Mouse (Mus musculus): Measurements from ENCODE around the gene Ss18l1. TPM values are rescaled to one million over a fixed set of nuclear protein-coding genes. Genes with fewer than 3 reads are reported as not detected.
A peak's percentile ranks its signal among the peaks of the same experiment; 100 is the strongest.

Ss18l1 gene
- polyA plus RNA-seq, 1 experiment from 2014 or later, result 5.5 TPM

GRCm38 (mm10) chr2:180085926-180086636, 43.8 kb downstream of the Ss18l1 start:
- no peak overlapping the region for H3K4me2 ChIP-seq (ENCODE audit: low read depth, severe bottlenecking)
- no peak for DNase-seq (ENCODE audit: low spot score)
- no peaks in the 10 kb centered on the region for H3K9me3 ChIP-seq (ENCODE audit: control insufficient read depth, low read length)
- no peaks in the 10 kb centered on the region for H3K36me3 ChIP-seq (ENCODE audit: control insufficient read depth, insufficient read depth, low read length)
- H3K4me3 ChIP-seq (ENCODE audit: low read depth, low read length), result no peak overlapping the region
- H3K27me3 ChIP-seq (ENCODE audit: control insufficient read depth, insufficient read depth, low read length), result no peaks in the 10 kb centered on the region
- H3K9ac ChIP-seq (ENCODE audit: low read length), result no peak overlapping the region
- peaks cover 9% of the 10 kb centered on the region; the same call in 1 of the 2 replicates for H3K4me1 ChIP-seq (ENCODE audit: control insufficient read depth, insufficient read depth, low read length)
- H3K27ac ChIP-seq (replicated peaks; ENCODE audit: low read depth, low read length), result no peak overlapping the region
- 65% methylated on average over 16 of the region's 16 CpGs for WGBS
- no peak for ATAC-seq (ENCODE audit: insufficient number of reproducible peaks, low FRiP score, low TSS enrichment, low read depth)

- Histone ChIP-seq H3K27ac (replicated peaks; ENCODE audit: low read depth, low read length) (no peak overlapping the region), H3K4me1 (ENCODE audit: control insufficient read depth, insufficient read depth, low read length) (peaks cover 9% of the 10 kb centered on the region; the same call in 1 of the 2 replicates), H3K4me2 (ENCODE audit: low read depth, severe bottlenecking) (no peak overlapping the region), H3K36me3 (ENCODE audit: control insufficient read depth, insufficient read depth, low read length) (no peaks in the 10 kb centered on the region), H3K4me3 (ENCODE audit: low read depth, low read length) (no peak overlapping the region), H3K9me3 (ENCODE audit: control insufficient read depth, low read length) (no peaks in the 10 kb centered on the region), H3K9ac (ENCODE audit: low read length) (no peak overlapping the region), H3K27me3 (ENCODE audit: control insufficient read depth, insufficient read depth, low read length) (no peaks in the 10 kb centered on the region)
- WGBS, result 87% methylated on average over 5 of the region's 5 CpGs
- ATAC-seq (ENCODE audit: insufficient number of reproducible peaks, low FRiP score, low TSS enrichment, low read depth) (no peak), DNase-seq (ENCODE audit: low spot score) (no peak)
These were observed 44.3 kb downstream of the Ss18l1 start for GRCm38 (mm10) chr2:180086637-180087027.

GRCm38 (mm10) chr2:180087472-180087871, 45.2 kb downstream of the Ss18l1 start:
- ATAC-seq (ENCODE audit: insufficient number of reproducible peaks, low FRiP score, low TSS enrichment, low read depth), result peak; percentile 20; the same call in 1 of the 2 replicates

GRCm38 (mm10) chr2:180090285-180090684, 48.0 kb downstream of the Ss18l1 start:
- ATAC-seq (ENCODE audit: insufficient number of reproducible peaks, low FRiP score, low TSS enrichment, low read depth) (no peak), DNase-seq (ENCODE audit: low spot score) (no peak)
- Histone ChIP-seq H3K27me3 (ENCODE audit: control insufficient read depth, insufficient read depth, low read length) (no peaks in the 10 kb centered on the region), H3K36me3 (ENCODE audit: control insufficient read depth, insufficient read depth, low read length) (no peaks in the 10 kb centered on the region), H3K4me1 (ENCODE audit: control insufficient read depth, insufficient read depth, low read length) (no peaks in the 10 kb centered on the region), H3K4me3 (ENCODE audit: low read depth, low read length) (no peak overlapping the region), H3K4me2 (ENCODE audit: low read depth, severe bottlenecking) (no peak overlapping the region), H3K9me3 (ENCODE audit: control insufficient read depth, low read length) (no peaks in the 10 kb centered on the region), H3K9ac (ENCODE audit: low read length) (no peak overlapping the region), H3K27ac (replicated peaks; ENCODE audit: low read depth, low read length) (no peak overlapping the region)
- 55% methylated on average over 11 of the region's 11 CpGs for WGBS

More at GRCm38 (mm10) chr2:180087472-180087871, 45.2 kb downstream of the Ss18l1 start:
- Histone ChIP-seq H3K27ac (replicated peaks; ENCODE audit: low read depth, low read length) (no peak overlapping the region), H3K9ac (ENCODE audit: low read length) (no peak overlapping the region), H3K4me1 (ENCODE audit: control insufficient read depth, insufficient read depth, low read length) (peaks cover 9% of the 10 kb centered on the region; the same call in 1 of the 2 replicates), H3K9me3 (ENCODE audit: control insufficient read depth, low read length) (no peaks in the 10 kb centered on the region), H3K36me3 (ENCODE audit: control insufficient read depth, insufficient read depth, low read length) (no peaks in the 10 kb centered on the region), H3K4me2 (ENCODE audit: low read depth, severe bottlenecking) (no peak overlapping the region), H3K4me3 (ENCODE audit: low read depth, low read length) (no peak overlapping the region), H3K27me3 (ENCODE audit: control insufficient read depth, insufficient read depth, low read length) (no peaks in the 10 kb centered on the region)
- no peak for DNase-seq (ENCODE audit: low spot score)
- WGBS, result 85% methylated on average over 4 of the region's 4 CpGs

- Histone ChIP-seq H3K4me1 (ENCODE audit: control insufficient read depth, insufficient read depth, low read length) (peaks cover 3% of the 10 kb centered on the region; the same call in 1 of the 2 replicates), H3K36me3 (ENCODE audit: control insufficient read depth, insufficient read depth, low read length) (no peaks in the 10 kb centered on the region), H3K4me2 (ENCODE audit: low read depth, severe bottlenecking) (no peak overlapping the region), H3K27me3 (ENCODE audit: control insufficient read depth, insufficient read depth, low read length) (peaks cover 30% of the 10 kb centered on the region), H3K27ac (replicated peaks; ENCODE audit: low read depth, low read length) (no peak overlapping the region), H3K9ac (ENCODE audit: low read length) (no peak overlapping the region), H3K4me3 (ENCODE audit: low read depth, low read length) (no peak overlapping the region), H3K9me3 (ENCODE audit: control insufficient read depth, low read length) (no peaks in the 10 kb centered on the region)
- no peak for DNase-seq (ENCODE audit: low spot score)
- 41% methylated on average over 5 of the region's 5 CpGs for whole genome bisulfite sequencing
- no peak for ATAC-seq (ENCODE audit: insufficient number of reproducible peaks, low FRiP score, low TSS enrichment, low read depth)
These were observed 53.4 kb downstream of the Ss18l1 start for GRCm38 (mm10) chr2:180095711-180096110.

- Histone ChIP-seq H3K9me3 (ENCODE audit: control insufficient read depth, low read length) (no peaks in the 10 kb centered on the region), H3K4me1 (ENCODE audit: control insufficient read depth, insufficient read depth, low read length) (peaks cover 3% of the 10 kb centered on the region; the same call in 1 of the 2 replicates), H3K4me3 (ENCODE audit: low read depth, low read length) (no peak overlapping the region), H3K27me3 (ENCODE audit: control insufficient read depth, insufficient read depth, low read length) (peaks cover 49% of the 10 kb centered on the region), H3K36me3 (ENCODE audit: control insufficient read depth, insufficient read depth, low read length) (no peaks in the 10 kb centered on the region), H3K27ac (replicated peaks; ENCODE audit: low read depth, low read length) (no peak overlapping the region), H3K4me2 (ENCODE audit: low read depth, severe bottlenecking) (no peak overlapping the region), H3K9ac (ENCODE audit: low read length) (no peak overlapping the region)
- WGBS, result 45% methylated on average over 3 of the region's 3 CpGs
- ATAC-seq (ENCODE audit: insufficient number of reproducible peaks, low FRiP score, low TSS enrichment, low read depth) (no peak), DNase-seq (ENCODE audit: low spot score) (no peak)
These were observed 55.3 kb downstream of the Ss18l1 start for GRCm38 (mm10) chr2:180097585-180097984.

DNA sequence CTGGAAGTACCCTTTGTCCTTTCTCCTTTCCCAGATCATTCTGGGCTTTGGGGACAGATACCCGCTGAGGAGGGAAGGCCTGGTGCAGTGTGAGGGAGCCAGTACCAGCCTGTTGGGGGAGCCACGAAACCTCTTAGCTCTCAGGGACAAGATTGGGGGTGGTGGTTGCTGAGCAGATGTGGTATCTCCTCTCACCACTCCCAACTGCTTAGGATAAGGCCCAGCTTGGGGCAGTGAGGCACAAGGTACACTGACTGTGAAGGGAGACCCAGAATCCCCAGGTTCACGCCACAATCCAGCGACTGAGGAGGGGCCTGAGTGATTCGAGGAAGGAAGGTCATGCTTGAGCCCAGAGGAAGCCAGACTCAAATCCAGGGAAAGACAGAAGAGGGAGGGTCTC, 55.9 kb downstream of the Ss18l1 start:
- no peak overlapping the region for H3K9ac ChIP-seq (ENCODE audit: low read length)
- no peaks in the 10 kb centered on the region for H3K9me3 ChIP-seq (ENCODE audit: control insufficient read depth, low read length)
- no peak overlapping the region for H3K27ac ChIP-seq (replicated peaks; ENCODE audit: low read depth, low read length)
- DNase-seq (ENCODE audit: low spot score), result no peak
- ATAC-seq (ENCODE audit: insufficient number of reproducible peaks, low FRiP score, low TSS enrichment, low read depth), result no peak
- 39% methylated on average over 5 of the region's 5 CpGs for WGBS
- no peak overlapping the region for H3K4me3 ChIP-seq (ENCODE audit: low read depth, low read length)
- H3K36me3 ChIP-seq (ENCODE audit: control insufficient read depth, insufficient read depth, low read length), result no peaks in the 10 kb centered on the region
- peaks cover 3% of the 10 kb centered on the region; the same call in 1 of the 2 replicates for H3K4me1 ChIP-seq (ENCODE audit: control insufficient read depth, insufficient read depth, low read length)
- H3K4me2 ChIP-seq (ENCODE audit: low read depth, severe bottlenecking), result no peak overlapping the region
- H3K27me3 ChIP-seq (ENCODE audit: control insufficient read depth, insufficient read depth, low read length), result peaks cover 55% of the 10 kb centered on the region

GRCm38 (mm10) chr2:180099529-180099928, 57.2 kb downstream of the Ss18l1 start:
- H3K9ac ChIP-seq (ENCODE audit: low read length), result no peak overlapping the region
- H3K36me3 ChIP-seq (ENCODE audit: control insufficient read depth, insufficient read depth, low read length), result no peaks in the 10 kb centered on the region
- H3K27ac ChIP-seq (replicated peaks; ENCODE audit: low read depth, low read length), result no peak overlapping the region
- H3K4me1 ChIP-seq (ENCODE audit: control insufficient read depth, insufficient read depth, low read length), result peaks cover 10% of the 10 kb centered on the region
- H3K27me3 ChIP-seq (ENCODE audit: control insufficient read depth, insufficient read depth, low read length), result peaks cover 68% of the 10 kb centered on the region
- no peaks in the 10 kb centered on the region for H3K9me3 ChIP-seq (ENCODE audit: control insufficient read depth, low read length)
- H3K4me3 ChIP-seq (ENCODE audit: low read depth, low read length), result no peak overlapping the region
- DNase-seq (ENCODE audit: low spot score) (no peak), ATAC-seq (ENCODE audit: insufficient number of reproducible peaks, low FRiP score, low TSS enrichment, low read depth) (no peak)
- no peak overlapping the region for H3K4me2 ChIP-seq (ENCODE audit: low read depth, severe bottlenecking)
- 5% methylated on average over 15 of the region's 15 CpGs for WGBS
